Mouse (Mus musculus) intestine, embryonic 16.5 days (tissue): ENCODE measurements around the gene Dmac1. TPM values are rescaled to one million over a fixed set of nuclear protein-coding genes. Genes with fewer than 3 reads are reported as not detected.
"Not testable (repeated sequence)": the region's sequence is repeated elsewhere in the genome, so short reads cannot be mapped to it uniquely, and the experiment has no call there.

Source experiments
- ATAC-seq: fragments of 200-750 bp; cut with Nextera tagmentation; 2 replicates; pipeline ENCODE4 v1.8.0; 2017; ENCODE audit warnings: moderate TSS enrichment, moderate library complexity
- H3K27ac ChIP-seq: fragments of 300-500 bp; sonication (generic); 2 replicates; pipeline ENCODE4 v1.5.1; 2014; ENCODE audit warnings: mild to moderate bottlenecking, low read length
- H3K27me3 ChIP-seq: fragments of 300-500 bp; sonication (generic); replicated peaks from 2 replicates; pipeline ENCODE4 v1.6.1; 2014; ENCODE audit warnings: low read length, control low read depth, mixed read lengths; ENCODE audit not compliant: control insufficient read depth, insufficient read depth
- H3K36me3 ChIP-seq: fragments of 300-500 bp; sonication (generic); 2 replicates; pipeline ENCODE4 v1.6.1; 2014; ENCODE audit warnings: low read length, control low read depth; ENCODE audit not compliant: control insufficient read depth, insufficient read depth
- H3K4me1 ChIP-seq: fragments of 300-500 bp; sonication (generic); 2 replicates; pipeline ENCODE4 v1.6.1; 2014; ENCODE audit warnings: low read length, control low read depth, mixed read lengths; ENCODE audit not compliant: control insufficient read depth, insufficient read depth
- H3K4me2 ChIP-seq: fragments of 300-500 bp; sonication (generic); 2 replicates; pipeline ENCODE4 v1.6.1; 2014; ENCODE audit warnings: low read depth, low read length, control low read depth
- H3K4me3 ChIP-seq: fragments of 300-500 bp; sonication (generic); 2 replicates; pipeline ENCODE4 v1.5.1; 2014; ENCODE audit warnings: mild to moderate bottlenecking, low read length
- H3K9ac ChIP-seq: fragments of 300-500 bp; sonication (generic); 2 replicates; pipeline ENCODE4 v1.6.1; 2014; ENCODE audit warnings: low read depth, low read length
- H3K9me3 ChIP-seq: fragments of 300-500 bp; sonication (generic); 2 replicates; pipeline ENCODE4 v1.6.1; 2016; ENCODE audit warnings: low read length, control low read depth; ENCODE audit not compliant: control insufficient read depth
- WGBS: fragments of 180-500 bp; shearing (Covaris S2); extraction: QIAGEN DNeasy Blood & Tissue Kit; methylation state at CpG from one replicate; pipeline ENCODE4 v1.1.7; 2014; 5-methylcytosine and 5-hydroxymethylcytosine counted together
- polyA plus RNA-seq: library from polyadenylated mRNA; unstranded; fragments of >200 nt; fragmentation: Nextera tagmentation; extraction: Ambion mirVana; gene quantifications from 2 replicates; pipeline ENCODE4 v1.2.1, GENCODE M21; 2015

Gene Dmac1
- polyA plus RNA-seq, 1 experiment from 2014 or later, result 115 TPM

- H3K27me3 ChIP-seq, result no peaks in the 10 kb centered on the region
- no peak overlapping the region for H3K27ac ChIP-seq
- ATAC-seq, result no peak
- WGBS, result 75% methylated on average over 2 of the region's 2 CpGs
- no peaks in the 10 kb centered on the region for H3K9me3 ChIP-seq
- no peak overlapping the region for H3K4me2 ChIP-seq
- H3K4me1 ChIP-seq, result no peaks in the 10 kb centered on the region
- no peak overlapping the region for H3K9ac ChIP-seq
- H3K36me3 ChIP-seq, result peaks cover 6% of the 10 kb centered on the region
- H3K4me3 ChIP-seq, result no peak overlapping the region
These were observed 2.4 kb downstream of the Dmac1 start for GRCm38 (mm10) chr4:75275737-75276136.

- no peak for ATAC-seq
- H3K27ac ChIP-seq, result no peak overlapping the region
- WGBS, result 70% methylated on average over 2 of the region's 2 CpGs
These were observed 10.2 kb downstream of the Dmac1 start for GRCm38 (mm10) chr4:75267866-75268265.

GRCm38 (mm10) chr4:75266773-75267550 is 11.1 kb downstream of the Dmac1 start:
- WGBS, result 77% methylated on average over 6 of the region's 6 CpGs

More at GRCm38 (mm10) chr4:75267866-75268265, 10.2 kb downstream of the Dmac1 start:
- Histone ChIP-seq H3K4me3 (no peak overlapping the region), H3K27me3 (no peaks in the 10 kb centered on the region), H3K4me2 (no peak overlapping the region), H3K36me3 (no peaks in the 10 kb centered on the region), H3K9me3 (no peaks in the 10 kb centered on the region), H3K4me1 (no peaks in the 10 kb centered on the region), H3K9ac (no peak overlapping the region)

GRCm38 (mm10) chr4:75264219-75264618 is 13.9 kb downstream of the Dmac1 start:
- Histone ChIP-seq H3K4me2 (no peak overlapping the region), H3K4me3 (no peak overlapping the region), H3K27ac (no peak overlapping the region), H3K36me3 (no peaks in the 10 kb centered on the region), H3K27me3 (no peaks in the 10 kb centered on the region), H3K4me1 (no peaks in the 10 kb centered on the region), H3K9me3 (no peaks in the 10 kb centered on the region), H3K9ac (no peak overlapping the region)
- no peak for ATAC-seq
- 92% methylated on average over 2 of the region's 2 CpGs for WGBS

More at GRCm38 (mm10) chr4:75266773-75267550, 11.1 kb downstream of the Dmac1 start:
- no peak for ATAC-seq
- Histone ChIP-seq H3K4me3 (no peak overlapping the region), H3K9ac (no peak overlapping the region), H3K36me3 (no peaks in the 10 kb centered on the region), H3K4me1 (no peaks in the 10 kb centered on the region), H3K27me3 (no peaks in the 10 kb centered on the region), H3K4me2 (no peak overlapping the region), H3K27ac (no peak overlapping the region), H3K9me3 (no peaks in the 10 kb centered on the region)

- no peak for ATAC-seq
- 93% methylated on average over 3 of the region's 3 CpGs for WGBS
These were observed 14.5 kb downstream of the Dmac1 start for GRCm38 (mm10) chr4:75263556-75264129.

GRCm38 (mm10) chr4:75262423-75262822 is 15.7 kb downstream of the Dmac1 start:
- Histone ChIP-seq H3K9ac (no peak overlapping the region), H3K4me2 (no peak overlapping the region), H3K27me3 (no peaks in the 10 kb centered on the region), H3K9me3 (no peaks in the 10 kb centered on the region), H3K27ac (no peak overlapping the region), H3K4me1 (no peaks in the 10 kb centered on the region), H3K4me3 (no peak overlapping the region), H3K36me3 (no peaks in the 10 kb centered on the region)
- 46% methylated on average over 7 of the region's 7 CpGs for WGBS
- ATAC-seq, result no peak

More at GRCm38 (mm10) chr4:75263556-75264129, 14.5 kb downstream of the Dmac1 start:
- no peaks in the 10 kb centered on the region for H3K9me3 ChIP-seq
- no peak overlapping the region for H3K9ac ChIP-seq
- H3K27ac ChIP-seq, result no peak overlapping the region
- no peak overlapping the region for H3K4me3 ChIP-seq
- no peaks in the 10 kb centered on the region for H3K4me1 ChIP-seq
- H3K4me2 ChIP-seq, result no peak overlapping the region
- H3K36me3 ChIP-seq, result no peaks in the 10 kb centered on the region
- H3K27me3 ChIP-seq, result no peaks in the 10 kb centered on the region

- WGBS, result 38% methylated on average over 6 of the region's 6 CpGs
- Histone ChIP-seq H3K9me3 (no peaks in the 10 kb centered on the region), H3K27ac (no peak overlapping the region), H3K27me3 (no peaks in the 10 kb centered on the region), H3K4me3 (no peak overlapping the region), H3K9ac (no peak overlapping the region), H3K36me3 (no peaks in the 10 kb centered on the region), H3K4me2 (no peak overlapping the region), H3K4me1 (no peaks in the 10 kb centered on the region)
- no peak for ATAC-seq
These were observed 17.9 kb downstream of the Dmac1 start for GRCm38 (mm10) chr4:75260156-75260555.

- Histone ChIP-seq H3K4me2 (no peak overlapping the region), H3K36me3 (no peaks in the 10 kb centered on the region), H3K4me1 (no peaks in the 10 kb centered on the region), H3K4me3 (no peak overlapping the region), H3K9ac (no peak overlapping the region), H3K27ac (no peak overlapping the region), H3K9me3 (no peaks in the 10 kb centered on the region), H3K27me3 (no peaks in the 10 kb centered on the region)
- ATAC-seq, result no peak
- 37% methylated on average over 3 of the region's 3 CpGs for WGBS
These were observed 18.7 kb downstream of the Dmac1 start for GRCm38 (mm10) chr4:75259447-75259846.

GRCm38 (mm10) chr4:75234602-75235001 is 43.5 kb downstream of the Dmac1 start:
- H3K36me3 ChIP-seq, H3K4me2 ChIP-seq, H3K4me1 ChIP-seq, H3K9ac ChIP-seq, ATAC-seq, H3K27me3 ChIP-seq, H3K27ac ChIP-seq, H3K9me3 ChIP-seq, H3K4me3 ChIP-seq: not testable (repeated sequence)
- WGBS, result 47% methylated on average over 3 of the region's 3 CpGs
